Mouse (Mus musculus) heart, postnatal 0 days (tissue): ENCODE results near the gene Igfbp7. TPM values are rescaled to one million over a fixed set of nuclear protein-coding genes. Genes with fewer than 3 reads are reported as not detected.

ENCODE experiments used
- ATAC-seq: fragments of 200-750 bp; cut with Nextera tagmentation; 2 replicates; pipeline ENCODE4 v1.8.0; 2017; ENCODE audit warnings: low read depth, moderate number of reproducible peaks, moderate library complexity; ENCODE audit not compliant: insufficient read depth
- DNase-seq: peaks from one replicate; pipeline ENCODE4 v3.0.0-alpha.2; 2016; ENCODE audit warnings: low spot score
- H3K27ac ChIP-seq: fragments of 300-500 bp; sonication (generic); 2 replicates; pipeline ENCODE4 v1.5.1; 2014; ENCODE audit warnings: low read depth, mild to moderate bottlenecking
- H3K27me3 ChIP-seq: fragments of 300-500 bp; sonication (generic); 2 replicates; pipeline ENCODE4 v1.6.1; 2014; ENCODE audit warnings: low read length, mixed read lengths; ENCODE audit not compliant: control insufficient read depth, insufficient read depth
- H3K36me3 ChIP-seq: fragments of 300-500 bp; sonication (generic); replicated peaks from 2 replicates; pipeline ENCODE4 v1.6.1; 2014; ENCODE audit warnings: low read length, mixed read lengths; ENCODE audit not compliant: control insufficient read depth, insufficient read depth
- H3K4me1 ChIP-seq: fragments of 300-500 bp; sonication (generic); 2 replicates; pipeline ENCODE4 v1.6.1; 2014; ENCODE audit warnings: antibody characterized with exemption; ENCODE audit not compliant: control insufficient read depth, insufficient read depth
- H3K4me2 ChIP-seq: fragments of 300-500 bp; sonication (generic); 2 replicates; pipeline ENCODE4 v1.6.1; 2014; ENCODE audit warnings: low read depth, mild to moderate bottlenecking, low read length, moderate library complexity
- H3K4me3 ChIP-seq: fragments of 300-500 bp; sonication (generic); 2 replicates; pipeline ENCODE4 v1.5.1; 2014; ENCODE audit warnings: low read depth, low read length
- H3K9ac ChIP-seq: fragments of 300-500 bp; sonication (generic); replicated peaks from 2 replicates; pipeline ENCODE4 v1.6.1; 2014; ENCODE audit warnings: low read depth, low read length, mixed read lengths
- H3K9me3 ChIP-seq: fragments of 300-500 bp; sonication (generic); replicated peaks from 2 replicates; pipeline ENCODE4 v1.6.1; 2016; ENCODE audit warnings: low read length; ENCODE audit not compliant: control insufficient read depth
- CTCF ChIP-seq: IDR thresholded peaks from 2 replicates; pipeline ENCODE4 v1.5.1; 2016; ENCODE audit warnings: antibody characterized with exemption, control low read depth, low read depth
- EP300 ChIP-seq: IDR thresholded peaks from 2 replicates; pipeline ENCODE4 v1.6.1; 2016; ENCODE audit warnings: antibody characterized with exemption, low read depth
- WGBS: fragments of 180-500 bp; shearing (Covaris S2); extraction: QIAGEN DNeasy Blood & Tissue Kit; methylation state at CpG from one replicate; pipeline ENCODE4 v1.1.7; 2014; 5-methylcytosine and 5-hydroxymethylcytosine counted together
- polyA plus RNA-seq: library from polyadenylated mRNA; unstranded; fragments of >200 nt; fragmentation: Nextera tagmentation; extraction: Ambion mirVana; gene quantifications from 2 replicates; pipeline ENCODE4 v1.2.1, GENCODE M21; 2015
- total RNA-seq: library from RNA; depleted of rRNA; stranded (reverse); fragments of >200 nt; gene quantifications from 2 replicates; pipeline ENCODE4 v1.2.3, GENCODE M21; 2014; ENCODE audit warnings: low replicate concordance

The Igfbp7 gene
- total and polyA plus RNA-seq, 2 experiments from 2014 or later: 151 to 218 TPM

DNA sequence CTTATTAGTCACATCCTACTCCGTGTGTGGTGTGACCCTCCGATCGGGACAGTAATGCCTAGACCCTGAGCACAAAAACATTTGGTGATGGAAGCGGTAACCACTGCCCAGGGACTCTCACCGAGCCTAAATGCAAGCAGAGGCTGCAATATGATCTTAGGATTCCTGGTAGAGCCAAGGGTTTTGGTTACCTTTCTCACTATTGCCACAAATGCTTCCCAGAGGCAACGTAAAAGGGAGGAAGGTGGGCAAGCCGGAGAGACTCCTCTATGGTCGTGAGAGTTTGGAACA is 20.5 kb downstream of the Igfbp7 start:
- Histone ChIP-seq H3K4me2 (no peak overlapping the region), H3K27ac (peak overlapping the region; percentile 69), H3K4me1 (peaks cover 14% of the 10 kb centered on the region), H3K27me3 (no peaks in the 10 kb centered on the region), H3K9ac (no peak overlapping the region), H3K36me3 (no peaks in the 10 kb centered on the region), H3K4me3 (no peak overlapping the region), H3K9me3 (no peaks in the 10 kb centered on the region)
- 56% methylated on average over 8 of the region's 8 CpGs for WGBS
- DNase-seq (no peak), ATAC-seq (no peak)
- TF ChIP-seq CTCF (no peak), EP300 (no peak)

DNA sequence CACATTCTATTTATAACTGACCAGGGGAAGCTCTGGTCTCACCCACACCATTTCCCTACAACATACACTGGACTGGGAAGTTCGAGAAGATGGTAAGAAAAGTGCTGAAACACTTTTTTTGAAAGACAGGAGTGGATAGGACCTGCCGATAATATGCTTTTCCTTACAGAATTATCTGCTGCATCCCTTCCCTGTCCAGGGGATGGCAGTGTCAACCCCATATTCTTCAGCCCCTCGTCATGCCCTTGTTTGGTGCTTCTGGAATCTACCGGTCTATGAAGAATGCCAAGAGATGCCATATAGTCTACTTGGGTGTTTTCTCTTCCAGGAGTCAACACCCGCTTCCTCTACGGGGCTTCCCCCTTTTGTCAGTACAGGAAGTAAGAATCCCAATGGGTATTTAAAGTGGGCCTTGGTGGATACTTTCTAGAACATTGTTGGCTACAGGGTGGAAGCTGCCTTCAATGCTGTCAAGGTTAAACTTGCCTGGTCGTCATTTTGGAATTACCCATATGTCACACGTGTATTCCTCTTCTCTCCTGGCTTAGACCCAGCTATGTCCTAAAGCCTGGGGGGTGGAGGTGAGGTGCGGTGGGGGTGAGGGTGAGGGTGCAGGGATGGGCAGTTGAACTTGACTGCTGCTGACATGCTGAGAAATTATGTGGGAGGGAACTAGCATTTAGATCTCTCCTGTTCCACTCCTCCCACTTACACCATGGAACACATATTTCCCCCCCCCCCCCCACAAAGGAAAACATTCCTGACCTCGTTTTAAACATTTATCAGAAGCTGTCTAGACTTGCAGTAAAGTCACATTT is 21.0 kb downstream of the Igfbp7 start:
- no peak overlapping the region for H3K4me2 ChIP-seq
- H3K9ac ChIP-seq: no peak overlapping the region
- H3K27ac ChIP-seq: peak overlapping the region; percentile 69
- TF ChIP-seq EP300: peak; percentile 70; the same call in 1 of the 2 replicates
- peak; percentile 10; the same call in 1 of the 2 replicates for TF ChIP-seq CTCF
- WGBS: 48% methylated on average over 10 of the region's 10 CpGs
- H3K27me3 ChIP-seq: no peaks in the 10 kb centered on the region
- H3K4me1 ChIP-seq: peaks cover 14% of the 10 kb centered on the region
- H3K4me3 ChIP-seq: no peak overlapping the region
- peak; percentile 54 for ATAC-seq
- H3K36me3 ChIP-seq: no peaks in the 10 kb centered on the region
- H3K9me3 ChIP-seq: no peaks in the 10 kb centered on the region
- DNase-seq: no peak

DNA sequence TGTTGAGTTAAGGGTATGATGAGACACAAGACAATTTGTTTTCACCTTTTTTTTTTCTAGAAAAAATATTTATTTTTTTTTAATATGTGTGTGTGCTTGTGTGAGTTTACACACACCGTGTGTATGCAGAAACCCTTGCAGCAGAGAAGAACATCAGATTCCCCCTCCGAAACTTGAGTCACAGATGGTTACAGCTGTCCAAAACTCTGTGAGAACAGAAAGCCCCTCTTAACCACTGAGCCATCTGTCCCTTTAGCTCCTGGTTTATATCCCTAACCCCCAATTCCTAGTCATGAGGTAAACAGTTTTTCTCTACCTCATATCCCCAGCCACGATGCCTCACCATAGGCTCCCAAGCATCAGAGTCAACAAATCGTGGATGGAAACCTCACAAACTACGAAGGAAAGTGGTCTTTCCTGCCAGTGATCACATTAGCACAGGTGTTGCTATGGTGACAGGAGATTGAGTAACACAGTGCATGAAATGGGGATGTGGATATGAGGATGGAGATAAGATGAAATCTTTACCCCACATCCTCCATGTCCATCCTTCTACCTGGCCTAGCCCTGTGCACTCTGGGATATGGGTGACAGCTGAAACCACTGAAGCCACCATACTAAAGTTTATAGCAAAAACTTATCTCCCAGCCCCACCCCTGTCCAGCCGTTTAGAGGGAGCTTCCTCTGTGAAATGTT is 21.8 kb downstream of the Igfbp7 start:
- Histone ChIP-seq H3K27ac (peak overlapping the region; percentile 69), H3K4me2 (no peak overlapping the region), H3K9ac (no peak overlapping the region), H3K27me3 (no peaks in the 10 kb centered on the region), H3K36me3 (no peaks in the 10 kb centered on the region), H3K4me1 (peaks cover 14% of the 10 kb centered on the region), H3K4me3 (no peak overlapping the region), H3K9me3 (no peaks in the 10 kb centered on the region)
- ATAC-seq (no peak), DNase-seq (no peak)
- TF ChIP-seq CTCF (no peak), EP300 (no peak)
- 65% methylated on average over 6 of the region's 6 CpGs for WGBS

DNA sequence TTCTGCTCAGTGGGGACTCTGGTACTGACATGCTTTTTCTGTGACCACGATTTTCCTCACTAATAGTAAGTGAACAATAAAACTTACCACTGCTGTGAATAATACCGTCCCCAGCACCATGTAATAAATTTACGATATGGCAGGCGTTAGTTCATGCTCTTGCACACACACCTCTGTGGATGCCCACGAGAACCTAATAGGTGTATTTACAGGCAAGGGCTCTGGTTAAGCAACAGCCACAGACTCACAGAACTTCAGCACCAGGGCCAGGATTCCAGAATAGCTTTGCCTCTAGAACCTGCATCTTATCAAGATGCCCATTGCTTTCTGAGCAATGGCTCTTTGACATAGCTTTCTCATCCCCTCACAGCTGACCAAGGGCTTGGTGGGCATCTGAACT is 22.6 kb downstream of the Igfbp7 start:
- no peak overlapping the region for H3K4me3 ChIP-seq
- no peak overlapping the region for H3K9ac ChIP-seq
- H3K27ac ChIP-seq: no peak overlapping the region
- no peaks in the 10 kb centered on the region for H3K36me3 ChIP-seq
- ATAC-seq: no peak
- peaks cover 14% of the 10 kb centered on the region for H3K4me1 ChIP-seq
- no peak overlapping the region for H3K4me2 ChIP-seq
- TF ChIP-seq EP300: no peak
- no peak for TF ChIP-seq CTCF
- no peaks in the 10 kb centered on the region for H3K9me3 ChIP-seq
- DNase-seq: no peak
- WGBS: 89% methylated on average over 5 of the region's 5 CpGs
- no peaks in the 10 kb centered on the region for H3K27me3 ChIP-seq

DNA sequence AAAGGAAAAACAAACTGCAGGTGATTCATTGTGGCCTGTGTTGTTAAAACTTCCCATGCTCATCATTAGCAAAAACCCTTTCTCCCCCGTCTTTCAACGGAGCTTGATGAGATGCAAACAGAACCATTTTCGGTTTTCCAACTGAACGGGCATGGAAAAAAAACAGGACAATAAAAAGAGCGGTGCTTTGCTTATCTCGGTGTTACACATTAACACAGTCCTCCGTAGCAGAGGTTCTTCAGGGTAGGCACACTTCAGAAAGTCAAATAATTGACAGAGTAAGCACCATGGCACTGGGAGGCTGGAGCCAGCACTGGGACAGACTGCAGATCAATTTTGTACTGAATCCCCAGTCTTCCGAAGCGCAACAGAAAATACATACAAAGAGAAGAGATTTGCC is 23.1 kb downstream of the Igfbp7 start:
- Histone ChIP-seq H3K36me3 (no peaks in the 10 kb centered on the region), H3K9ac (no peak overlapping the region)

More for the DNA sequence above, 23.1 kb downstream of the Igfbp7 start:
- no peaks in the 10 kb centered on the region for H3K27me3 ChIP-seq
- H3K4me3 ChIP-seq: no peak overlapping the region
- no peak overlapping the region for H3K4me2 ChIP-seq
- TF ChIP-seq EP300 (no peak), CTCF (no peak)
- peaks cover 14% of the 10 kb centered on the region for H3K4me1 ChIP-seq
- DNase-seq (no peak), ATAC-seq (no peak)
- no peaks in the 10 kb centered on the region for H3K9me3 ChIP-seq
- 76% methylated on average over 9 of the region's 9 CpGs for WGBS
- H3K27ac ChIP-seq: no peak overlapping the region
